Mouse (Mus musculus): ENCODE results near the gene Copz1. TPM values are rescaled to one million over a fixed set of nuclear protein-coding genes. Genes with fewer than 3 reads are reported as not detected.

The Copz1 gene
- total and polyA plus RNA-seq, 2 experiments from 2014 or later = 109 to 124 TPM

- 0 out of 2 replicates have a peak, but pooled peaks cover 8% of the 10 kb centered on the region for H3K27me3 ChIP-seq (ENCODE audit: control insufficient read depth, insufficient read depth, low read length)
- TF ChIP-seq CTCF (IDR thresholded peaks at IDR 0.05; ENCODE audit: low read depth) = no peak
- TF ChIP-seq EP300 (IDR thresholded peaks at IDR 0.05; ENCODE audit: low read depth) = no peak
- ATAC-seq (ENCODE audit: insufficient read depth, low read depth) (no peak), DNase-seq (ENCODE audit: low spot score) (no peak)
- H3K9me3 ChIP-seq (replicated peaks; ENCODE audit: control insufficient read depth, low read length) = no peaks in the 10 kb centered on the region
- H3K4me2 ChIP-seq (ENCODE audit: low read depth, low read length) = peak overlapping the region; percentile 16; the same call in 1 of the 2 replicates
- 0 out of 2 replicates have a peak overlapping the region, but pooled peaks have one; percentile 4 for H3K9ac ChIP-seq (replicated peaks; ENCODE audit: low read depth, low read length)
- H3K36me3 ChIP-seq (replicated peaks; ENCODE audit: control insufficient read depth, insufficient read depth, low read length) = no peaks in the 10 kb centered on the region
- no peak overlapping the region for H3K4me3 ChIP-seq (ENCODE audit: low read depth, low read length)
- peaks cover 4% of the 10 kb centered on the region; the same call in 1 of the 2 replicates for H3K4me1 ChIP-seq (ENCODE audit: control insufficient read depth, insufficient read depth)
- 59% methylated on average over 26 of the region's 26 CpGs for WGBS
- no peak overlapping the region for H3K27ac ChIP-seq (ENCODE audit: low read depth)
These were observed 36.5 kb downstream of the Copz1 start for GRCm38 (mm10) chr15:103308876-103309580.

GRCm38 (mm10) chr15:103310365-103310910 lies 37.9 kb downstream of the Copz1 start, which contains the start of gene Gpr84:
Gene Gpr84, minus strand, starts transcription at chr15:103310612.
- Histone ChIP-seq H3K4me2 (ENCODE audit: low read depth, low read length) (no peak within 1 kb of the TSS), H3K4me3 (ENCODE audit: low read depth, low read length) (no peak within 1 kb of the TSS), H3K36me3 (replicated peaks; ENCODE audit: control insufficient read depth, insufficient read depth, low read length) (no peaks in the 10 kb centered on the region), H3K9ac (replicated peaks; ENCODE audit: low read depth, low read length) (no peak within 1 kb of the TSS), H3K4me1 (ENCODE audit: control insufficient read depth, insufficient read depth) (peaks cover 16% of the 10 kb centered on the region), H3K27me3 (ENCODE audit: control insufficient read depth, insufficient read depth, low read length) (0 out of 2 replicates have a peak, but pooled peaks cover 8% of the 10 kb centered on the region), H3K9me3 (replicated peaks; ENCODE audit: control insufficient read depth, low read length) (no peaks in the 10 kb centered on the region), H3K27ac (ENCODE audit: low read depth) (no peak within 1 kb of the TSS)
- ATAC-seq (ENCODE audit: insufficient read depth, low read depth) = no peak
- WGBS = 44% methylated on average over 6 of the region's 6 CpGs
- no peak for TF ChIP-seq CTCF (IDR thresholded peaks at IDR 0.05; ENCODE audit: low read depth)
- no peak for TF ChIP-seq EP300 (IDR thresholded peaks at IDR 0.05; ENCODE audit: low read depth)
- DNase-seq (ENCODE audit: low spot score) = no peak

- H3K36me3 ChIP-seq (replicated peaks; ENCODE audit: control insufficient read depth, insufficient read depth, low read length) = no peaks in the 10 kb centered on the region
- ATAC-seq (ENCODE audit: insufficient read depth, low read depth) (no peak), DNase-seq (ENCODE audit: low spot score) (peak; percentile 61)
- 0 out of 2 replicates have a peak, but pooled peaks cover 8% of the 10 kb centered on the region for H3K27me3 ChIP-seq (ENCODE audit: control insufficient read depth, insufficient read depth, low read length)
- peak overlapping the region; percentile 78 for H3K4me2 ChIP-seq (ENCODE audit: low read depth, low read length)
- H3K4me1 ChIP-seq (ENCODE audit: control insufficient read depth, insufficient read depth) = peaks cover 20% of the 10 kb centered on the region
- WGBS = 19% methylated on average over 18 of the region's 18 CpGs
- H3K27ac ChIP-seq (ENCODE audit: low read depth) = 0 out of 2 replicates have a peak overlapping the region, but pooled peaks have one; percentile 28
- TF ChIP-seq EP300 (IDR thresholded peaks at IDR 0.05; ENCODE audit: low read depth) = no peak
- peak; percentile 81 for TF ChIP-seq CTCF (IDR thresholded peaks at IDR 0.05; ENCODE audit: low read depth)
- H3K4me3 ChIP-seq (ENCODE audit: low read depth, low read length) = peak overlapping the region; percentile 38; the same call in 1 of the 2 replicates
- no peaks in the 10 kb centered on the region for H3K9me3 ChIP-seq (replicated peaks; ENCODE audit: control insufficient read depth, low read length)
- H3K9ac ChIP-seq (replicated peaks; ENCODE audit: low read depth, low read length) = no peak overlapping the region
These were observed 41.1 kb downstream of the Copz1 start for GRCm38 (mm10) chr15:103313495-103314095.

GRCm38 (mm10) chr15:103314181-103314580 lies 41.7 kb downstream of the Copz1 start:
- Histone ChIP-seq H3K4me2 (ENCODE audit: low read depth, low read length) (peak overlapping the region; percentile 78), H3K27ac (ENCODE audit: low read depth) (no peak overlapping the region), H3K36me3 (replicated peaks; ENCODE audit: control insufficient read depth, insufficient read depth, low read length) (no peaks in the 10 kb centered on the region), H3K9me3 (replicated peaks; ENCODE audit: control insufficient read depth, low read length) (no peaks in the 10 kb centered on the region), H3K27me3 (ENCODE audit: control insufficient read depth, insufficient read depth, low read length) (0 out of 2 replicates have a peak, but pooled peaks cover 5% of the 10 kb centered on the region), H3K4me3 (ENCODE audit: low read depth, low read length) (peak overlapping the region; percentile 38), H3K9ac (replicated peaks; ENCODE audit: low read depth, low read length) (no peak overlapping the region), H3K4me1 (ENCODE audit: control insufficient read depth, insufficient read depth) (peaks cover 20% of the 10 kb centered on the region)
- 34% methylated on average over 22 of the region's 22 CpGs for WGBS
- no peak for ATAC-seq (ENCODE audit: insufficient read depth, low read depth)
- DNase-seq (ENCODE audit: low spot score) = no peak
- no peak for TF ChIP-seq EP300 (IDR thresholded peaks at IDR 0.05; ENCODE audit: low read depth)
- no peak for TF ChIP-seq CTCF (IDR thresholded peaks at IDR 0.05; ENCODE audit: low read depth)

GRCm38 (mm10) chr15:103315011-103315502 lies 42.5 kb downstream of the Copz1 start:
- ATAC-seq (ENCODE audit: insufficient read depth, low read depth) (peak; percentile 79), DNase-seq (ENCODE audit: low spot score) (peak; percentile 69)
- TF ChIP-seq CTCF (IDR thresholded peaks at IDR 0.05; ENCODE audit: low read depth) = peak; percentile 68
- no peak for TF ChIP-seq EP300 (IDR thresholded peaks at IDR 0.05; ENCODE audit: low read depth)
- Histone ChIP-seq H3K36me3 (replicated peaks; ENCODE audit: control insufficient read depth, insufficient read depth, low read length) (no peaks in the 10 kb centered on the region), H3K4me1 (ENCODE audit: control insufficient read depth, insufficient read depth) (peaks cover 20% of the 10 kb centered on the region), H3K27me3 (ENCODE audit: control insufficient read depth, insufficient read depth, low read length) (no peaks in the 10 kb centered on the region), H3K9ac (replicated peaks; ENCODE audit: low read depth, low read length) (no peak overlapping the region), H3K27ac (ENCODE audit: low read depth) (0 out of 2 replicates have a peak overlapping the region, but pooled peaks have one; percentile 32), H3K4me3 (ENCODE audit: low read depth, low read length) (peak overlapping the region; percentile 38), H3K4me2 (ENCODE audit: low read depth, low read length) (peak overlapping the region; percentile 78), H3K9me3 (replicated peaks; ENCODE audit: control insufficient read depth, low read length) (no peaks in the 10 kb centered on the region)
- 9% methylated on average over 18 of the region's 18 CpGs for WGBS

Measured in heart, postnatal 0 days (tissue).